Mouse (Mus musculus) small intestine, adult 2 months (tissue): Measurements from ENCODE around the gene Rasal3. TPM values are rescaled to one million over a fixed set of nuclear protein-coding genes. Genes with fewer than 3 reads are reported as not detected.

Experiments used
- H3K27ac ChIP-seq: fragments of 200-500 bp; 2 replicates; pipeline ENCODE4 v1.5.1; 2012; ENCODE audit warnings: low read depth, low read length, control low read depth, inconsistent platforms; ENCODE audit not compliant: insufficient read depth
- H3K27me3 ChIP-seq: fragments of 200-500 bp; 2 replicates; pipeline ENCODE4 v1.6.1; 2012; ENCODE audit warnings: mild to moderate bottlenecking, moderate library complexity, low read length, inconsistent platforms; ENCODE audit not compliant: control insufficient read depth, insufficient read depth
- H3K36me3 ChIP-seq: fragments of 200-500 bp; 2 replicates; pipeline ENCODE4 v1.6.1; 2012; ENCODE audit warnings: mild to moderate bottlenecking, low read length, control low read depth, inconsistent platforms; ENCODE audit not compliant: control insufficient read depth, insufficient read depth
- H3K4me1 ChIP-seq: fragments of 200-500 bp; 2 replicates; pipeline ENCODE4 v1.6.1; 2012; ENCODE audit warnings: low read length, inconsistent platforms, mixed read lengths; ENCODE audit not compliant: control insufficient read depth, insufficient read depth, insufficient read length
- H3K4me3 ChIP-seq: fragments of 200-500 bp; 2 replicates; pipeline ENCODE4 v1.5.1; 2012; ENCODE audit warnings: low read depth, mild to moderate bottlenecking, control low read depth, inconsistent platforms, low read length, moderate library complexity
- CTCF ChIP-seq: fragments of 200-500 bp; IDR thresholded peaks from 2 replicates; pipeline ENCODE4 v1.5.1; 2012; ENCODE audit warnings: low read depth, mild to moderate bottlenecking, control low read depth, inconsistent platforms, low read length, moderate library complexity, mixed read lengths; ENCODE audit not compliant: insufficient replicate concordance, insufficient read length; ENCODE audit errors: extremely low read depth
- POLR2A ChIP-seq: fragments of 200-500 bp; IDR thresholded peaks from 2 replicates; pipeline ENCODE4 v1.6.1; 2012; ENCODE audit warnings: low read depth, mild to moderate bottlenecking, control low read depth, inconsistent platforms, low read length, moderate library complexity
- WGBS: fragments of 180-500 bp; shearing (Covaris S2); methylation state at CpG from one replicate; pipeline ENCODE4 v1.1.7; 2018; 5-methylcytosine and 5-hydroxymethylcytosine counted together
- polyA plus RNA-seq: library from polyadenylated mRNA; depleted of rRNA; stranded (reverse); fragments of >200 nt; gene quantifications from 2 replicates; pipeline ENCODE4 v1.2.3, GENCODE M21; 2012

The Rasal3 gene
- polyA plus RNA-seq, 1 experiment, result 16.0 TPM

DNA sequence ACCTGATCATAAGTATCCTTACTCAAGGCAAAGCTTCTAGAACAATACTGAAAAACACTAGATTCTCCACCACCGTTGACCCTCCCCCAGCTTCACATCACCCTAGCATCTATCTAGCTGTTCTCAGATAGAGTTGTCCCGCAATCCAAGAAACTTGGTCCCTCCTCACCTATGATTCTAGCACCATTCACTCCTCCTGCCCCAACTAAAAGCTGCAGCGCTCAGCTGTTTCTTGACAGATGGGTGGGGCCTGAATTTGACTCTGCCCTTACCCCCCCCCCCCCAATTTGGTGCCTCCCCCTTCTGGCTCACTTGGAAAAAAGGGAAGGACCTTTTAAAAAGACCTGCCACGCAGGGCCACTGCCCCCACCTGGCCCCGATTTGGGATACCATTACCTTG, 38.5 kb downstream of the Rasal3 start:
- WGBS, result 40% methylated on average over 5 of the region's 5 CpGs
- Histone ChIP-seq H3K27ac (no peak overlapping the region), H3K4me3 (no peak overlapping the region)

GRCm38 (mm10) chr17:32364331-32364730, 39.1 kb downstream of the Rasal3 start:
- Histone ChIP-seq H3K27ac (no peak overlapping the region), H3K27me3 (no peaks in the 10 kb centered on the region), H3K4me1 (peaks cover 11% of the 10 kb centered on the region; the same call in 1 of the 2 replicates), H3K36me3 (peaks cover 17% of the 10 kb centered on the region), H3K4me3 (peak overlapping the region; percentile 79)
- under 1% methylated on average over 43 of the region's 47 CpGs for WGBS
- no peak for TF ChIP-seq POLR2A
- TF ChIP-seq CTCF, result no peak

More for the DNA sequence above, 38.5 kb downstream of the Rasal3 start:
- TF ChIP-seq POLR2A, result no peak
- no peak for TF ChIP-seq CTCF
- H3K36me3 ChIP-seq, result peaks cover 13% of the 10 kb centered on the region
- peaks cover 11% of the 10 kb centered on the region; the same call in 1 of the 2 replicates for H3K4me1 ChIP-seq
- no peaks in the 10 kb centered on the region for H3K27me3 ChIP-seq

GRCm38 (mm10) chr17:32363821-32364301, 39.5 kb downstream of the Rasal3 start:
- H3K27me3 ChIP-seq, result no peaks in the 10 kb centered on the region
- WGBS, result under 1% methylated on average over 49 of the region's 50 CpGs
- H3K4me3 ChIP-seq, result peak overlapping the region; percentile 79
- H3K4me1 ChIP-seq, result peaks cover 11% of the 10 kb centered on the region; the same call in 1 of the 2 replicates
- H3K27ac ChIP-seq, result no peak overlapping the region
- peaks cover 19% of the 10 kb centered on the region for H3K36me3 ChIP-seq
- TF ChIP-seq CTCF (no peak), POLR2A (no peak)

DNA sequence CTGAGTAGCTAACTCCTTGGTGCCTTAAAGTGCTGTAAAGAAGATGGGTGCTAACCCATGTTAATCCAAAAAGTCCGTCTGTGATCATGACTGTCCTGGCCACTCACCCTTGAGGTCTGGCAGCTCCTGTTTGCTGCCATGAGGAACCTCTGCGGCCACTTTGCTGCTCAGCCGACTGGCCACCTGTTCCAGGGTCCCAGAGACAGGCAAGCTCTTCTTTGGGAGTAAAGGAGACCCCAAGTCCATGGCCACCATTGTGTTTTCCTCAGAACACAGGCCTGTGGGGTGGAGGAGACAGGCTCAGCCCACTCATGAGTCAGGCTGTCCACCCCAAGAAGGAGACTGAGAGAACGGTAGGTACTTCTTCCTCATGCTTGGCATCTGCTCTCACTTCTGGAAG, 40.7 kb downstream of the Rasal3 start:
- Histone ChIP-seq H3K4me1 (peaks cover 11% of the 10 kb centered on the region; the same call in 1 of the 2 replicates), H3K27me3 (no peaks in the 10 kb centered on the region), H3K36me3 (peaks cover 29% of the 10 kb centered on the region), H3K4me3 (no peak overlapping the region), H3K27ac (no peak overlapping the region)
- no peak for TF ChIP-seq CTCF
- no peak for TF ChIP-seq POLR2A
- 68% methylated on average over 4 of the region's 4 CpGs for WGBS

- Histone ChIP-seq H3K27ac (no peak overlapping the region), H3K36me3 (peaks cover 54% of the 10 kb centered on the region), H3K27me3 (no peaks in the 10 kb centered on the region)
Observed at GRCm38 (mm10) chr17:32359928-32360327, 43.5 kb downstream of the Rasal3 start.

DNA sequence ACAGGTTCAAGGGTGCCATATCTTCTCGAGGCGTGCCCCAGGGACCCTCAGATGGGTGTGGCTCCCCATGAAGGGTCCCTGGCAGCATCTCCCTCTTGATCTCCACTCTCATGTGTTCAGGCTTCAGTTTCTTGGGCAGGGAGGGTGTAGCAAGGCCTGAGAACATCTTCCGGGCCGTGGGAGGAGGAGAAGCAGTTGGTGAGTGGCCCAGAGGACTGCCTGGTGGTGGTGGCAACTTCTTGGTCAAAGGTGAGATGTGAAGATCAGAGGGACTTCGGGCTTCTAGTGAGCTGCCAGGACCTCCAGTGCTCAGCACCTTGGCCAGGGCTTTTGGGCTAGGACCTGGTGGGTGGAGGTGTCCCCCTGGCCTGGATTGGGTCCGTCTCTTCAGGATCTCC, 44.4 kb downstream of the Rasal3 start:
- Histone ChIP-seq H3K4me3 (no peak overlapping the region), H3K27me3 (no peaks in the 10 kb centered on the region), H3K36me3 (peaks cover 62% of the 10 kb centered on the region), H3K4me1 (peaks cover 5% of the 10 kb centered on the region; the same call in 1 of the 2 replicates), H3K27ac (no peak overlapping the region)
- no peak for TF ChIP-seq POLR2A
- WGBS, result 88% methylated on average over 6 of the region's 6 CpGs

More at GRCm38 (mm10) chr17:32359928-32360327, 43.5 kb downstream of the Rasal3 start:
- Histone ChIP-seq H3K4me3 (no peak overlapping the region), H3K4me1 (peaks cover 8% of the 10 kb centered on the region; the same call in 1 of the 2 replicates)
- WGBS, result 90% methylated on average over 18 of the region's 18 CpGs
- TF ChIP-seq CTCF, result no peak
- no peak for TF ChIP-seq POLR2A

DNA sequence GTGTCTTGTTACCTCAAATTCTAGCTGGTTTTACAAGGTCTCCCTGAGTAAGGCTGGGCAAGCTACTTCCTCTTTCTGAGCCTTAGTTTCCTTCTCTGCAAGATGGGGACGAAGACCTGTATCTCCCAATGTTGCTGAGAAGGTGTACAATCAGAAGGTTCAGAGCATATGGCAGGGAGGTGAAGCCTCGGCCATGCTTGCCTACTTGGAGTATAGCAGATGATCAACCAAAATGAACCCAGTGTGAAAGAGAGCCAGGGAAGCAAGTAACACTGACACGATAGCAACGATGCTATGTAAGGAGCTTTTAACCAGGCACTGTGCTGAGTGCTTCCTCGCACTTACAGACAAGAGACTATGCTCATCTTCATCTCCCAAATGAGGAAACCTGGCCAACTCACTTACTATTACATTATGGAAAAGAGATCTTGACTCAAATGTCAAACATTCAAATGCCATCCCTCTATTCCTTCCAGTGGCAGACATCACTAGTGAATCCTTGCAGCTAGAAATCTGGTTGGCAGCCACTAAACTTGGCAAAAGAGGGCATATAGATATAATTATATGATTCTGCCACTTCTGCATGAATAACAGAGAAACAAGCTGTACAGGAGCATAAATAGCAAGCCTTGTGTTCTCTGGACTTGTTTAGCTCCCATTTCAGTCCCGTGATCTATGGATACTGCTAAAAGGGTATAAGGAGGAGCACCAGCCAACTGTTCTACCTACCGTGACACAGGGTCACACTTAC, 45.0 kb downstream of the Rasal3 start:
- no peak overlapping the region for H3K27ac ChIP-seq
- no peaks in the 10 kb centered on the region for H3K27me3 ChIP-seq
- no peak for TF ChIP-seq POLR2A
- TF ChIP-seq CTCF, result no peak
- WGBS, result 90% methylated on average over 7 of the region's 7 CpGs
- no peak overlapping the region for H3K4me3 ChIP-seq
- H3K4me1 ChIP-seq, result peaks cover 5% of the 10 kb centered on the region; the same call in 1 of the 2 replicates
- H3K36me3 ChIP-seq, result peaks cover 62% of the 10 kb centered on the region
